Mouse (Mus musculus) right cerebral cortex, postnatal 36 days (tissue): ENCODE data around the gene Selenom.

Experiments used
- DNase-seq, 2 experiments: peaks; one replicate each; pipeline ENCODE4 v3.0.0; 2022; ENCODE audit warnings: low spot score in 2 of 2, mixed read lengths in 1 of 2

Gene Selenom

GRCm38 (mm10) chr11:3514529-3515054 is at the start of gene Selenom:
TSS of gene Selenom (plus strand) at chr11:3514684.
- peak; percentile 88 to 90 for DNase-seq

- no peak for DNase-seq
These were observed 43.0 kb upstream of the Selenom start for GRCm38 (mm10) chr11:3471448-3471850.

GRCm38 (mm10) chr11:3472484-3472883 is 42.0 kb upstream of the Selenom start:
- peak; percentile 47 to 57 for DNase-seq

GRCm38 (mm10) chr11:3474480-3475115 is 39.9 kb upstream of the Selenom start:
- DNase-seq: no peak

GRCm38 (mm10) chr11:3475489-3475888 is 39.0 kb upstream of the Selenom start:
- no peak for DNase-seq

- DNase-seq: peak; percentile 41
These were observed 30.4 kb upstream of the Selenom start for GRCm38 (mm10) chr11:3483980-3484642.

- DNase-seq: no peak
These were observed 28.1 kb upstream of the Selenom start for GRCm38 (mm10) chr11:3486349-3486748.

GRCm38 (mm10) chr11:3487952-3488570 is 26.4 kb upstream of the Selenom start, which contains the start of gene Pla2g3:
TSS of gene Pla2g3 (plus strand) at chr11:3488284.
- DNase-seq: no peak

- no peak for DNase-seq
These were observed 25.4 kb upstream of the Selenom start for GRCm38 (mm10) chr11:3489036-3489435.

- no peak for DNase-seq
These were observed 21.7 kb upstream of the Selenom start for GRCm38 (mm10) chr11:3492748-3493147.

- DNase-seq: no peak
These were observed 19.6 kb upstream of the Selenom start for GRCm38 (mm10) chr11:3494857-3495256.

- DNase-seq: no peak
These were observed 19.0 kb upstream of the Selenom start for GRCm38 (mm10) chr11:3495496-3495895.

GRCm38 (mm10) chr11:3496756-3497155 is 17.7 kb upstream of the Selenom start:
- no peak for DNase-seq

- DNase-seq: no peak
These were observed 17.2 kb upstream of the Selenom start for GRCm38 (mm10) chr11:3497296-3497695.

- no peak for DNase-seq
These were observed 12.4 kb upstream of the Selenom start for GRCm38 (mm10) chr11:3502057-3502456.

GRCm38 (mm10) chr11:3502459-3503072 is 11.9 kb upstream of the Selenom start:
- DNase-seq: no peak

GRCm38 (mm10) chr11:3503755-3504693 is 10.5 kb upstream of the Selenom start:
- DNase-seq: no peak

- no peak for DNase-seq
These were observed 6.3 kb upstream of the Selenom start for GRCm38 (mm10) chr11:3508226-3508625.

GRCm38 (mm10) chr11:3509181-3510085 is 5.1 kb upstream of the Selenom start:
- DNase-seq: no peak

GRCm38 (mm10) chr11:3510321-3510720 is 4.2 kb upstream of the Selenom start:
- no peak for DNase-seq
